Mouse (Mus musculus): ENCODE measurements at regions not wholly inside any gene's neighbourhood (a gene's known extent, or its start where the extent isn't known, plus 50 kb on each side); places are given as distances from the start of the nearest gene placed in this dataset.

- no peak for TF ChIP-seq GATA1 (IDR thresholded peaks at IDR 0.05; ENCODE audit: borderline replicate concordance, low read length)
- no peak for TF ChIP-seq FLI1 (IDR thresholded peaks at IDR 0.05; ENCODE audit: low read length)
Measured at GRCm38 (mm10) chr4:106161592-106161991, 154.4 kb upstream of the Usp24 start.

All from megakaryocyte, embryonic 14.5 days (primary cell).